Mouse (Mus musculus): ENCODE data around the gene Slc35e3.
"Not testable (repeated sequence)": the region's sequence is repeated elsewhere in the genome, so short reads cannot be mapped to it uniquely, and the experiment has no call there.

Slc35e3 gene

GRCm38 (mm10) chr10:117749787-117750343 is 3.7 kb upstream of the Slc35e3 start:
- DNase-seq (ENCODE audit: low spot score in 2 of 2): no peak

- no peak for DNase-seq (ENCODE audit: low spot score in 2 of 2)
These were observed 3.0 kb upstream of the Slc35e3 start for GRCm38 (mm10) chr10:117749050-117749686.

GRCm38 (mm10) chr10:117748276-117749049 is 2.3 kb upstream of the Slc35e3 start:
- no peak for DNase-seq (ENCODE audit: low spot score in 2 of 2)

GRCm38 (mm10) chr10:117747711-117748110 is 1.5 kb upstream of the Slc35e3 start:
- no peak for DNase-seq (ENCODE audit: low spot score in 2 of 2)

GRCm38 (mm10) chr10:117745570-117746296 is 432 bp downstream of the Slc35e3 start:
- DNase-seq (ENCODE audit: low spot score in 2 of 2): not testable (repeated sequence)

- no peak for DNase-seq (ENCODE audit: low spot score in 2 of 2)
These were observed 2.2 kb downstream of the Slc35e3 start for GRCm38 (mm10) chr10:117743917-117744316.

- DNase-seq (ENCODE audit: low spot score in 2 of 2): no peak
These were observed 3.0 kb downstream of the Slc35e3 start for GRCm38 (mm10) chr10:117743182-117743581.

GRCm38 (mm10) chr10:117742618-117743017 is 3.5 kb downstream of the Slc35e3 start:
- DNase-seq (ENCODE audit: low spot score in 2 of 2): no peak

- DNase-seq (ENCODE audit: low spot score in 2 of 2): no peak
These were observed 4.3 kb downstream of the Slc35e3 start for GRCm38 (mm10) chr10:117741698-117742475.

GRCm38 (mm10) chr10:117740921-117741320 is 5.2 kb downstream of the Slc35e3 start:
- DNase-seq (ENCODE audit: low spot score in 2 of 2): no peak

GRCm38 (mm10) chr10:117740171-117740570 is 6.0 kb downstream of the Slc35e3 start:
- DNase-seq (ENCODE audit: low spot score in 2 of 2): no peak

- DNase-seq (ENCODE audit: low spot score in 2 of 2): no peak
These were observed 6.6 kb downstream of the Slc35e3 start for GRCm38 (mm10) chr10:117739648-117739948.

- DNase-seq (ENCODE audit: low spot score in 2 of 2): no peak
These were observed 7.1 kb downstream of the Slc35e3 start for GRCm38 (mm10) chr10:117738928-117739647.

GRCm38 (mm10) chr10:117738140-117738921 is 7.8 kb downstream of the Slc35e3 start:
- no peak for DNase-seq (ENCODE audit: low spot score in 2 of 2)

GRCm38 (mm10) chr10:117737498-117737897 is 8.7 kb downstream of the Slc35e3 start:
- DNase-seq (ENCODE audit: low spot score in 2 of 2): not testable (repeated sequence)

GRCm38 (mm10) chr10:117737075-117737474 is 9.1 kb downstream of the Slc35e3 start:
- no peak for DNase-seq (ENCODE audit: low spot score in 2 of 2)

GRCm38 (mm10) chr10:117736573-117736972 is 9.6 kb downstream of the Slc35e3 start:
- DNase-seq (ENCODE audit: low spot score in 2 of 2): no peak

GRCm38 (mm10) chr10:117735396-117735795 is 10.8 kb downstream of the Slc35e3 start:
- not testable (repeated sequence) for DNase-seq (ENCODE audit: low spot score in 2 of 2)

- not testable (repeated sequence) for DNase-seq (ENCODE audit: low spot score in 2 of 2)
These were observed 11.9 kb downstream of the Slc35e3 start for GRCm38 (mm10) chr10:117734104-117734852.
